Mouse (Mus musculus): ENCODE measurements around the gene Krt87.

- TF ChIP-seq CTCF (conservative IDR thresholded peaks at IDR 0.05; ENCODE audit: low read length) (no peak), NANOG (IDR thresholded peaks at IDR 0.05; ENCODE audit: borderline replicate concordance, low read length) (no peak), POU5F1 (IDR thresholded peaks at IDR 0.05; ENCODE audit: borderline replicate concordance, low read length) (no peak)
Measured at GRCm38 (mm10) chr15:101440837-101441236, 2.2 kb upstream of the Krt87 start.
